Mouse (Mus musculus): ENCODE measurements at regions not wholly inside any gene's neighbourhood (a gene's known extent, or its start where the extent isn't known, plus 50 kb on each side); places are given as distances from the start of the nearest gene placed in this dataset.

DNA sequence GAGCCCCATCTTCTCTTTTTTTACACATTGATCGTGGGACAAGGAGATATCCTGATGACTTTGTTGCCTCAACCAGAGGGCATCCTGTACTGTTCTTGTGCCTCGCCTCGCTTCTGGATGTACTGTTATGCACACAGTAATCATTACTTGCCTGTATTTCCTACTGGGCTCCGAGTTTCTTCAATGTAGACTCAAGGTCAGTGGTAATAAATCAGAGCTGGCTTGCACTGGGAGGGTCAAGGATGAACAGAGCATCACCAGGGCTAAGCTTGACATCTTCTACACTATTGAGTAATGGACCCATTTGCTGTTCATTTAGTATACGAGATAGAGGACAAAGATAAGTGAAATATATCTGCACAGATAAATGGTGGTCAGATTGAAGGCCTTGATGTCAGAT is 295.1 kb upstream of the Igfbp3 start:
- no peak for DNase-seq (ENCODE audit: low read depth)

DNA sequence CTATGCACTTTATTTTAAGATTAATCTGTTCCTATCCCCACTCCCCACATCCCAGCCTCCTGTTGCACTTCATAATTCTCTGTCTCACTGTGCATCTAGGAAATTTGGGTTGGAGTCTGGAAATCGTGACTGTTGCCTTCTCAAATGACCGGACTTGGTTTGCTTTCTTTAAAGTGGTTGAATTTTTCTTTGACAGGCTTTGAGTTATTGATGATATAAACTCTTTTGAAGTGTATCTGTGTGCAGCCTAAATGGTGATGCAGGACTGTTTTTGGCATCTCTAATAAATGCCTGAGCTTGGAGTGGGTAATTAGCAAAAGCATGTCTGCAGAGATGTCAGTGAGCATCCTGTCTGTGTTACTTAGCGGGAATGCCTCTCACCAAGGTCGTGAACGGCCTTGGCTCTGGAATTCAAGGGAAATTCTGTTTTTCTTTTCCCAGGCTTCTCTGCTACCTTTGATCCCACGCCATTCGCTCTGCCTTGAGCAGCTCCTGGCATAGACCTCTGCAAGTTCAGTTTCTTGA is 292.8 kb upstream of the Igfbp3 start:
- peak; percentile 9 for DNase-seq (ENCODE audit: low read depth)

DNA sequence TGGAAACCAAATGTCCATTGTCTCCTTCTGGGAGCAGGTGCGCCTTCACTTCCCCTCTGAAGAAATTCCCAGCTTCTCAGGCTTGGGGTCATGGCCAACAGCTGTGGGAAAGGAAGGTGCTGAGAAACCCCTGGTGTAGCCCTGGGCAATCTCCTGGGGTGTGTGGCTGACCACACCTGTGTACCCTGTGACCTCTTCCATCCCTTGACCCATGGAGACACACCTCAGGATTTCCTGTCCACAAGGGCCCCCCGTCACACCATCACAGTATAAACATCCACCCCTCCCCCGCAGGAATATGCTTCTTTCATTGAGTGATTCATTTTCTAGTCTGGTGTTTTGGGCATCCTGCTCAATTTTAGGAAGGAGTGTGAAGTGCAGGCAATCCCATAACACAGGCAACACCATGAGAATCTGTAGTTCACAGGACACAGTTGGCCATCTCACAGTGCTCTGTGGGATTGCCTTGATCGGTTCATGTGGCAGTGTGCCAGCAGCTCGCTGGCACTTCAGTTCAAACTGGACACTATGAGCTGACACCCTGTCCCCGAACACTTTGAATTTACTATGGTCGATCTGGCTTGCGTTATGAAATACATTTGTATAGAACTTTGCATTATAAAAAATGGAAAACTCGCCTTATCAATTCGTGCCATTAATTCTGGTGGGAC is 291.1 kb upstream of the Igfbp3 start:
- DNase-seq (ENCODE audit: low read depth): no peak

DNA sequence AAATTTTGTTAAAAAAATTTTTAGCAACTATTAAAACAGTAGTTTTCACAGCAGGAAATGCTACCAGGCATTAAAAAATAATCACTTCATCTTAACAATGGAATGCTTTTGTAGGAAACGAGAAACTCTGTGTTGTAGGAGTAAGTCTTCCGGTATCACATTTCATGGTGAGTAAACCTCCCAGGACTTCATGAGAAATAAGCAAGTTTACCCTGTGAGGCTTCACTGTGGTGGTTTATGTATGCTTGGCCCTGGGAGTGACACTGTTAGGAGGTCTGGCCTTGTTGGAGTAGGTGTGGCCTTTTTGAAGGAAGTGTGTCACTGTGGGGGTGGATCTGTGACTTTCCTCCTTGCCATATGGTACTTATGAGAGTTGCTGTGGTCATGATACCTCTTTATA is 289.0 kb upstream of the Igfbp3 start:
- DNase-seq (ENCODE audit: low read depth): no peak

DNA sequence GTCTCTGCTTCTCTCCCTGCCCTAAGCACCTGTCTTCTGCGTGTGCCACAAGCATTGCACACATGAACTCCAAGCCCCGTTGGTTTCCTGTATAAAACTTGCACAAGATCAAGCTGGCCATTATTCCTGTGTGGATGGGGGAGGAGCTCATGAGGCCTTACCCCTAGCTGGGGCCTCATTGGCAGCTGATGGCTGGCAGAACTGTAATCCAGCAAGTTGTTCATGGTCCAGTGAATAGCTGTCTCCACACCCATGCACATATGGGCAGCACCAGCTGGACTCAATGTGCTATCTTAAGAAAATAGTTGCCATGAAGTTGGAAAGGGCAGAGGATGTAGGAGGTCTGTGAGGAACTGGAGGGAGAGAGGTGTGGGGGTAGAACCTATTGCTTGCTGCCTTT is 288.3 kb upstream of the Igfbp3 start:
- DNase-seq (ENCODE audit: low read depth): no peak

DNA sequence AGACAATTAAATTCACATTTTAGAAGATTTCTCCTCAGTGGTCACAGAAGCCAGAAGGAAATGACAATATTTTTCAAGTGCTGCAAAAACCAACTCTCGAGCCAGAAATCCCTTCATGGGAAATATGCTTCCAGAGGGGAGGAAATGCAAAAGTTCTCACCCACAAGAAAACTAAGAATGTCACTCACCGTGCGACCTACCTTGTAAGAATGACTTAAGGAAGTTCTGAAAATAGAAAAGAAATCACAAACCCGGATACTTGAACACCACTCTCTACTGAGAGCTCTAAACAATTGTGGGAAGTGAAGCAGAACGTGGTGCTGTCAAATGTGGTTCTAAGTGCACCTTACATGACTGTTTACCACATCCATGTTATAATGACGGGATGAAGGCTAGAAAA is 284.1 kb upstream of the Igfbp3 start:
- no peak for DNase-seq (ENCODE audit: low read depth)

DNA sequence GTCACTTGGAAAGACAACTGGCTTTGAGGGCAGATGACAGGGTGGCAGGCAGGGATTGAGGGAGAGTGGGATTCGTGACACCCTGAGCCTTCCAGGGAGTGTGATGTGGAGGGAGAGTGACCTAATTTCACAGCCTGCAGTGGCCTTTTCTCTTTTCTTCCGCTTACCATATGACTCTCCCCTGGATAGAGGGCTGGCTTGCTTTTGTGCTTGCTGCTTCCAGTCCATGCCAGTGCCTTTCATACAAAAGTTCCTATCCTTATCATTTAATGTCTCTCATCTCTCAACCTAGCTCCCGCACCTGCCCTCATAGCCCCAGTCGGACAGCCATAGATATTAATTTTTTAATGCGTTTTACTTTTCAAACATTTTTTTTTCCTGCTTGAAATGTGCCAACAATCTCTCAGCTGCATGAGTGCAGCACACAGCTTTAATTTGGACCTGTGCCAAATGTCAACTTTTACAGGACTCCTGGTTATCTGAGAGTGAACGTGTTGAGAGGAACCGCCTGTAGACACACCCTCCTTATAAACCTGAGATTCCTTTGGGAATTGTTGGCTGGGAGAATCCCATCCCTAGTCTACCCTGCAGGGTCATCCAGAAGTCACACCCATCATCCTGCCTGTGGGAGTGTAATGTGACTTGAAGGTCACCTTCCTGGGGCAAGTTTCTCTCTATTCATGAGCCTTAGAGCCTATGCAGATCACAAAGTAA is 260.3 kb upstream of the Igfbp3 start:
- DNase-seq (ENCODE audit: low read depth): no peak

DNA sequence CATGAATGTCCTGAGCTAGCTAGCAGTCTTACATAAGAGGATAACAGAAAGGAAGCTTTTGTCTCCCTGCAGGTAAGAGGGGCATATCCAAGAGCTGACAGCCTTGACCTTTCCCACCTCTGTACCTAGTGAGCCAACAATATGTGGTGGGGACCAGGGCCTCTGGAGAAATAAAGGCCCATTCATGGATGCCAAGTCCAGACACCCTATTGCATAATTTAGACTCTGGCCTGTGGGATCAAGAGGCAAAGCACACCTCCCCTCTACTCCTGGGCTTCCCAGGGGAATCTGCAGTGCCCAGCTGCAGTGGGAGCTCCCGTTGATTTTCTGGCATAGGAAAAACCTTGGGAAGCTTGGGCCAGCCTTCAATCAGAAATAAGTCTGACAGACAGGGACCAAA is 251.8 kb upstream of the Igfbp3 start:
- no peak for DNase-seq (ENCODE audit: low read depth)

DNA sequence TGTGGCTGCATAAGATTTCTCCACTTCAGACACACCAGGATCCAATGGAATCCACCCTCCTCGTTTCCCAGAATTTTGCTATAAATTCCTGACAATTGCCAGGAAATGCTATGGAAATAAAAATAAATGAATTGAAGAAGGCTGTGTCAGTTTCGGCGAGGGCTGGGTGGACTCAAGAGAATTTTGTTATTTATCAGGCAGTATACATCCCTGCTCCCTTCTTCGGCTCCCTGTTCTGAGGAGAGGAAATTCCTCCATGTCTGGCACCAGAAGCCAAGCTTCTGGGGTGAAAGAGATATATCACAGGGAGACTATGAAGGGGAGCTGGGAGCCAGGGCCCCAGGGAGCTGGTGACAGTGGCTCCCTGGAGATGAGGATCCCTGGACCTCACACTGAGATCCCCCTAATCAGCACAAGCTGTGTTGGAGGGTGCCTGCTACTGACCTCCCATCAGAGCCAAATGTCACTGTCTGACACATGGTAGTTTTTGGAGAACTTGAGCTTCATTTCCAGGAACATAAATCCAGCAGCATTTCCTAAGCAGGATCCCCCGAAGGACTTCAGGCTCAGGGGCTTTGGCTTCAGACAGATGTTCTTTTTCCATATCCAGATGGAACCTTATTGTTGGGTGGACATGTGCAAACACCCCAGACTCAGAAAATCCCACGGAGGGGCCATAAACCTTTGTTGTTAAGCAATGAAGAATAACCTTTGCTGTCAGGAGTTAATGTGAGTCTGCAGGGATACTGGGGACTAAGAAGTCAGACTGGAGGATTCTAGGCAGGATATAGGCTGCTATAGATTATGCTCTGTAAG is 248.4 kb upstream of the Igfbp3 start:
- no peak for DNase-seq (ENCODE audit: low read depth)

DNA sequence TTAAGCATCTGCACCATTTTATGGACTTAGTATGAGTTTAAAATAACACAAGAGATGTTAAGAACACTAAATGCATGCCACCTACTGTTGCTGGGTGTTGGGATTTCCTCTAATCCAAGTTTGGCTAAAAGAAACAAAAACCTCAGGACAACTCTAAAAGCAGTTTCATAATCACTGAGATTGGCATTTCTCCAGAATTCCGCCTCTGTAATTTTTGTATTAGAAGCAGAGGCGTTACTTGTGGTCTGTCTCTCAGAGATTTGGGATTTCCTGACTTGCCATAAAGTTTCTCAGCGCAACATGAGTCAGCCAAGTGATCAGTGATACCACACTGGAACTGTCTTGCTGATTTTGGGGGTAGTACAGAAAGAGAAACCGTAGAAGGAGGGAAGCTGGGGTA is 238.0 kb upstream of the Igfbp3 start:
- DNase-seq (ENCODE audit: low read depth): peak; percentile 38

DNA sequence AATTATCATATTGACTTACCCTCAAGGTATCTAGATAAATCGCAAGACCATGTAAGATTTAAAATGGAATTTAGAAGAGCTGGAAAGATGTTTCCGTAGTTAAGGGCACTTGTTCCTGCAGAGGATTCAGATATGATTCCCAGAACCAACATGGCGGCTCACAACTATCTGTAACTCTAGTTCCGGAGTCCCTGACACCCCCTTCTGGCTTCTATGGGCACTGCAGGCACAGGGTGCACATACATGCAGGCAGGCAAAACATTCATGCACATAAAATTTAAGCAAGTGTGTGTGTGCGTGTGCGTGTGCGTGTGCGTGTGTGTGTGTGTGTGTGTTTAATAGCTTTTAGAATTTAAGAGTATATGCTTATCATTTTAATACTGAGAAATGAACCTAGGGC is 230.8 kb upstream of the Igfbp3 start:
- DNase-seq (ENCODE audit: low read depth): no peak

DNA sequence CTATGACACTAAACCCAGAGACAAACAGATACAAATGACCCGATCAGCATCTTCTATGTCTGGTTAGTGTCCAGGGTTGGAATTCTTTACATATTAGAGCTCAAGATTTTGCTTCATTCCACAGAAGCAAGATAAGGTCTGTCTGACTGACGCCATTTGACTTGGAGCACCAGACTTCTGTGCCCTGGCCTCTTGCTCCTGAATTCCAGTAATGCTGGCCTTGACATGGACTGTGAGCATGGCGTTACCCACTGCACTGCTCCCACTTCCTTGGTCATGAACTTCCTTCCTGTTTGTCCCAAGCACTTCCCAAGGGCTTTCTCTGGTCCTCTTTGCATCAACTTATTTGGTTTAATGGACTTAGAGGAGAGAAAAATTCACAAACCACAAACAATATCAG is 225.6 kb upstream of the Igfbp3 start:
- no peak for DNase-seq (ENCODE audit: low read depth)

DNA sequence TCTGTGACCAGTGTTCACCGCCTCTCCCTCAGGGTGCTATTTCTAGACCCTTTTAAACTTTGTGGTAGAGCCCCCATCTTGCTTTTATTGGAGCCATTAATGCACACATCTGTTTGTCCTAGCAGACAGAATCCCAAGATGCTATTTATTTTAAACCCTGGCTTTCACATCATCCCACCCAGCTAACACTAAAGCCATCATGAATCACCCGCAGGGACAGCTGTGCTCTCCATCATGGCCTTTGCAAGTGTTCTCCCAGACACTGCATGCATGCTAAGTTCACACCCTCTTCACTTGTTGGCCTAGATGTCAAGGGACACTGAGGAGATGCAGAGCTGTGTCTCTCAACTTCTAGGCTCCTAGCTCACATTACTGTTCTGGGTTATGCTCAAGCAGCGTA is 220.9 kb upstream of the Igfbp3 start:
- DNase-seq (ENCODE audit: low read depth): no peak

DNA sequence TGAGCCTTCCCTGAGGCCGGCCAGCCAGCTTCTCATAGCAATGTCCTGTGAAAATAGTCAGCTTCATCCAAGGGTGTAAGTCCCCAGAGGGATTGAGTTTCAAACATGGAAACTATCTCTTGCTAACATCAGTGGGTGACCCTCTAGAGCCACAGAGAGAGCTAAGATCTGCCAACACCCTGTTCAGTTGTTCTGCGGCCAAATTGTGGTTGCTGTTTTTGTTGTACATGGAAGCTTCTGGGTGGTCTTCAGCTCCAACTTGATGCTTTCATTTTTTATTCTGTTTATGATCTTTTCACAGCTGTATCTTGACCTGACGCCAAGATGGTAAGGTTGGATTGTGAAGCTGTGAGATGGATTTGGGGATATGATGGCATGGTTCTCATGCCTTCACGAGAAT is 214.0 kb upstream of the Igfbp3 start:
- DNase-seq (ENCODE audit: low read depth): no peak

DNA sequence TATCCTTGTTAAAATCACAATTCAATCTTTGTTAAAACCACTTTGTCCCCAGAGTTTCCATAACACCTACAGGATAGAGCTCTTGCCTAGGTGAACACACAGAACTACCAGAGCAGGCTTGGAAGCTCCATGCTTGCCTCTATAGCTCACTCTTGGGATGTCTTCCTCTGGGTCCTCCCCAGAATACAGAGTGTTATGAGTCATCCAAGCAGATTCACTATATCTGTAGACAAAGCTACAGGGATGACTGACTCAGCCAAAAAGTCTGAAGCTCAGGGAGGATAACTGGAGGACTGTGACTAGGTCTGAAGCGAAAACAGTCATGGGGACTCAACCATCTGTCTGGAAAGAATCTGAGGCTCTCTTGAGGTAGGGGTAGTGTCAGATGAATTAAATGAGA is 211.5 kb upstream of the Igfbp3 start:
- no peak for DNase-seq (ENCODE audit: low read depth)

DNA sequence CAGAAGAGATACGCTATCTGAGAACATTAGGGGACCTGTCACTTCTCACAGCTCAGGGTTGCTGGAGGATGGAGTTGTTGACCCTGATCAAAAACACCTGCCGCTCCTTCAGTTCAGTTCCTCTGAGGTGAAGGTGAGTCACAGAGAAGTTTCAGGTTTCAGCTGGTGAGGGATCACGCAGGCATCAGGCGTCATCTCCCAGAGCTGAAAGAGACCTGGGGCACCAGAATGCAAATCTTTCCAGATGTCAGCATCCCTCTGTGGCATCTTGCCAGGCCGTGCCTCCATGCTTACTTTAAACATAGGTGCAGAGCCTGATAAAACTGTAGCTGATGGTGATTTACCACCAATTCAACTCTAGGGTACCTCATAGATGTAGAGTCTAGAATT is 210.4 kb upstream of the Igfbp3 start:
- DNase-seq (ENCODE audit: low read depth): no peak

DNA sequence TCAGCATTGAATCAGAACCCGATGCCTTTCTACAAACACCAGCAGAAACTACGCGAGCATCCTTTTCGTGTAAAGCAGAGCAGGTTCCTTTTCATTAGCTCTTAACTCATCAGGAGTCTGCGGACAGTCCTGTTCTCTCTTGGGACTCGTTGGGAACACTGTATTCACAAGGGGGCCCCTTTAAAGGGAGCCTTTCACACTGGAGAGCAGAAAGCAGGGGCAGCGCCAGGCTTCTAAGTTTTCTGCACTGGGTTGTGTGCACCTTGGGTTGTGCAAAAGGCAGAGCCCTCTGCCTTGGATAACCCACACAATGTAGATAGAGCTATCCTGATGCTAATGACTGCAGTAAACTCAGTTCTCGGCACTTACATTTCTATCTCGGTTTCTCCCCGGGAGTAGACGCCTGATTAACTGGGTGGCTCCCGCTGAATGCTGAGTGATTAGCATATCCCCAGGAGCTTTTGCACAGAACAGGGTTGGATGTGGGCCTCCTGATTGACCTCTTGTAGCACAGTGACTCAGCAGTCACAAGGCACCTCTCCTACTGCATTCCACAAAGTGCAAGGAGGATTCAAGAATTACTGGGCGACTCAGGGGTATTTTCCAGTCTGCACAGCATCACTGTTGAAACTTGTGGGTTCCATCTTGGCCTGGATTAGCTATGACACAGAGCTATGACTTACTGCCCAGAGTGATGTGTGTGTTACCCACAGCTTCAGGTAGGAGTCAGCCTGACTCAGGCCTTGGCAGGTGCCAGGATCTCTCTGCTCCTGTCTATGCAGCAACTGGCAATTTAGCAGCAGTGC is 209.8 kb upstream of the Igfbp3 start:
- peak; percentile 80 for DNase-seq (ENCODE audit: low read depth)

DNA sequence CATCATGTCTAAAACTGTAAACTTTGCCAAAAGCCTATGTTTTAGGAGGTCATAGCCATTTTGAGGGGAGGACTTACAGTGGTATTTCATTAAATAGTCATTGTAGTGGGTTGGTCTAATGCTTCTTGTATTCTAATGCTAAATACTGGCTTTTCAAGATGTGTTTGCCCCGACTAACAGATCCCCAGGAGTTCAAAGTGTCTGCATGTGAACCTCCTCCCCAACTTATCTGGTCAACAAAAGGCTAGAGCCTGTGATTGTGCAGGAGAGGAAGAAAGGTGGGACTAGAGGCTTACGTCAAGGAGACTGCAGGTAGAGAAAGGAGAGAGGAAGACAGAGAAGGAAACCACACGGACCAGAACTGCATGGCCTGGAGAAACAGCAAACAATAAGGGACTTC is 198.9 kb upstream of the Igfbp3 start:
- no peak for DNase-seq (ENCODE audit: low read depth)

DNA sequence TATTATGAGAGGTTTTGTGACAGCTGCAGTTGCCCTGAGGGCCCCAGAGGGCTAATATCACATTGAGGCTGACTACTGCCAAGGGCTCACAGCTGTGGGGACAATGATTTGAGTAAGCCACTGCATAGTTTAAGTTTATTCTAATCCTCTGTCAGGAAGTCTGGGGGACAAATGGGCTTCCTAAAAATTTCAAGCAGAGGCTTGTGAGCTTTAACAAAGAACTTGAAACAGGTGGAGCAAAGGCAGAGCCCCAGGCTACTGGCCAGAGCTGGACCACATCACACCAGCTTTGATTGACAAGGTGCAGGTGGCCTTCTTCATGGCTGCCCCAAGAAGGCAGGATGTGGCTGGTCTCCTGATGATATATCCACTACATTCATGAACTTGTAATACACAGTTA is 195.3 kb upstream of the Igfbp3 start:
- DNase-seq (ENCODE audit: low read depth): no peak

DNA sequence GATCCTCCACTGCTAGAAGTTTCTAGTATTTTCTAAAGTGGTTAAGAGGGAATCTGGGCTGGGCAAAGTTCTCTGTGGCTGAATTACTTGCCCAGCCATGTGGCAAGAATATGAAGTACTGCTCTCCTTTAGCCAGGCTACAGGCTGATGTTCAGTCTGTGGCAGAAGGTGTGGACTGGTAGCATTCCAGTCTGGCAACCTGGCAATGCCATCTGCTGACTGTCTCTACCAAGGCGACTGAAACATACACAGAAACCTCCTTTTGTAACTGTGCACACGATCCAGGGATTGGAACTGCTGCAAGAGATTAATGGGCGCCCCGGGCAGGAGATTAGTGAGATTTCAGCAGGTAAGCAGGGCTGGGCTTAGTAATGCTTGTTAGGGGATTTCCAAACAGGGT is 190.9 kb upstream of the Igfbp3 start:
- DNase-seq (ENCODE audit: low read depth): no peak

DNA sequence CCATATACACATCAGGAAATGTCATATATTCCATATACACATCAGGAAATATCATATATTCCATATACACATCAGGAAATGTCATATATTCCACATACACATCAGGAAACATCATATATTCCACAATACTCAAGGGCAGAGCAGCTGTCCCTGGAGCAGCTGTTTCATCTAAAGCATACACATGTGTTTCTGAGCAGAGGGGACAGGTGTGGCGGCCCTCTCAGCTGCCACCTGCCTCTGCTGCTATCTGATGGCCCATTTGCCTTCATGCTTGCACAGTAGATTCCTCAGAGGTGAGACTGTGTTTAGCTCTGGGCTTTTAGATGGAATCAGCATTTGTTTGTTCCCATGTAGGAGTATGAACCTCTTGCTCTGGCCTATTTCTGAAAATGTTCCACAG is 158.1 kb upstream of the Igfbp3 start:
- DNase-seq (ENCODE audit: low read depth): no peak

DNA sequence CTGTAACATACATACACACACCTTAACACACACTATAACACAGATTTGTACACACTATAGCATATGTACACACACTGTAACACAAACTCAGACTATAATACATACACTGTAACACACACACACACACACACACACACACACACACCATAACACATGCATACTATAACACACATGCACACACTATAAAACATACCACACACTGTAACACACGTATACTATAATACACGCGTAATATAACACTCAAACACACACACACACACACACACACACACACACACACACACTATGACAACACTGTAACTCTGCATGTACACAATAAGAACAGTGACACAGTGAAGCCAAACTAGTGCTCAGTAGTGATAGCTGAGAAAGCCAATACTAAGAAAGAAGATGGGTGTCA is 147.7 kb upstream of the Igfbp3 start:
- no peak for DNase-seq (ENCODE audit: low read depth)

Measured in fibroblast of lung, adult 2 months (primary cell).